Mouse (Mus musculus) heart, adult 18-20 months (tissue): ENCODE measurements around the gene Olfr1163. TPM values are rescaled to one million over a fixed set of nuclear protein-coding genes. Genes with fewer than 3 reads are reported as not detected.
"Not testable (repeated sequence)": the region's sequence is repeated elsewhere in the genome, so short reads cannot be mapped to it uniquely, and the experiment has no call there.

Source experiments
- DNase-seq, 2 experiments: peaks; one replicate each; pipeline ENCODE4 v3.0.0; 2021 to 2022; ENCODE audit warnings: mixed read lengths in 1 of 2
- long read RNA-seq, 2 experiments: library from polyadenylated mRNA; stranded (forward); transcript quantifications; one replicate each; pipeline ENCODE4 v2.0.0; 2021
- total RNA-seq, 2 experiments: library from RNA; stranded (reverse); gene quantifications; 2 replicates each; pipeline ENCODE4 v1.2.3; 2021

Olfr1163 gene
- total RNA-seq: not detected
- long read RNA-seq, experiment 1: 0 reads
- long read RNA-seq, experiment 2: 0 reads

GRCm38 (mm10) chr2:88071730-88072129, at the start of gene Olfr1163:
Olfr1163 (minus strand) TSS chr2:88071830.
- no peak for DNase-seq

DNA sequence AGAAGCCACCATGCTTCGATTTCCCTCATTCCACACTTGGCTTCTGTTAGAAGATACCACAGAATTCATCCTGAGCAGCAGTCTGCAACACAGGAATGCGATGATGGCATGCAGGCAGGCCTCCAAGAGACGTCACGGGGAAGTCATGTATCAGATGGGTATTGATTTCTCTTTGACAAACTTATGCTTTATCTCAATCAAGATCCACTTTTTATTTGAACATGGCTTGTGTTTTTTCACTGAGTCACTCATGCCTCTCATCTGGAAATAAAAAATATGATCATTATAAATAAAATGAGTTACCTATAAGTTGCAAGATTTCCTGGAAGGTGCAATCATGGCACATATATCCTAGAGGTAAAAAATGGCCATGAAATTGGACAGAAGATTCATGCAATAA, 22.2 kb upstream of the Olfr1163 start, which contains the start of gene Olfr1164:
Gene Olfr1164 (minus strand): TSS at position 101 of the 400 bp plus-strand sequence.
- no peak for DNase-seq

DNA sequence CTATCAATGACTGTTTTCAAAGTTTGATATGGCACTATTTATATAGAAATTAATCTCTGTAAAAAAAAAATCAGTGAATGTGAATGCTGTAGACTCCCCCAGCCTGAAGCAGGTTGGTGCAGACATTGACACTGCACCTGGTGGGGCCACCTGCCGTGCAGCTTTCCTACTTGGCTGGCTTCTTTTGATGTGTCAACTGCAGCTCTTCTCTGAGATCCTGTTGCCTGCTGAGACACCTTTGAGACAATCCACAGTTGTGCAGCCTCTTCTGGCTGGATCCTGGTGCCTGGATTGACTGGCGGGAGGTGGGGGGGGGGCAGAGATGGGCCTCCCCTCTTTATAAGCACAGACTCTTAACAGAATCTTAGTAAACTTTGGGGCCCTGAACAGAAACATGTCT, 8.0 kb downstream of the Olfr1163 start:
- no peak for DNase-seq

GRCm38 (mm10) chr2:88051029-88051428, 20.6 kb downstream of the Olfr1163 start, which contains the start of gene Olfr1162:
Olfr1162 (minus strand) TSS chr2:88051129.
- no peak for DNase-seq

- DNase-seq: no peak
These were observed 34.0 kb downstream of the Olfr1163 start, which contains the start of gene Olfr73 for GRCm38 (mm10) chr2:88037599-88037998. Olfr73 (minus strand) TSS chr2:88037699.

DNA sequence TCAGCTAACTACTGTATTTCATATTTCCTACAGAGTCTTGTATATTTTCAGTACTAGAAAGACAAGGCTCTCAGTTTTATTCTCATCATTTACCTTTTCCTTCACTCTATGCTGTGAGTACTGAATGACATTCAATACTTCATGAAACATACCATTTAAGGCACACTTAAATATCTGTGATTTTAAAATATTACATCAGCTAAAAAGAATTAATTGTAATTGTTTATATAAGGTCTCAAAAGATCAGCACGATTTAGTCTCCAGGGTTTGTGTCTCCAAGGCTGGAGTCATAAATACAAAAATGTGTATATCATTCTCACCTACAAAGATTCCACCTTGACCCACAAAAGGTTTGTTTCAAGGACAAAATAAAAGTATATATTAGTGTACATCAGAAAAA, 49.2 kb downstream of the Olfr1163 start, which contains the start of gene Olfr1161:
Gene Olfr1161 (plus strand): TSS at position 301 of the 400 bp plus-strand sequence.
- not testable (repeated sequence) for DNase-seq

Other genes with a start within 250 kb of the Olfr1163 start
- not detected for gene Olfr1148, start 241.3 kb downstream of the Olfr1163 start, total RNA-seq
- not detected for gene Olfr1150-ps1, start 227.8 kb downstream of the Olfr1163 start, total RNA-seq
- not detected for gene Olfr1151, start 216.0 kb downstream of the Olfr1163 start, total RNA-seq
- gene Olfr1152, start 205.3 kb downstream of the Olfr1163 start, total RNA-seq: not detected
- gene Olfr1153, start 176.9 kb downstream of the Olfr1163 start, total RNA-seq: not detected
- gene Olfr1154, start 166.7 kb downstream of the Olfr1163 start, total RNA-seq: not detected
- gene Olfr1155, start 126.7 kb downstream of the Olfr1163 start, total RNA-seq: not detected
- gene Olfr1156, start 118.7 kb downstream of the Olfr1163 start, total RNA-seq: not detected
- gene Olfr1157, start 103.5 kb downstream of the Olfr1163 start, total RNA-seq: not detected
- gene Olfr74, start 97.2 kb downstream of the Olfr1163 start, total RNA-seq: not detected
- gene Olfr1158, start 81.7 kb downstream of the Olfr1163 start, total RNA-seq: not detected
- gene Olfr1160, start 63.6 kb downstream of the Olfr1163 start, total RNA-seq: not detected
- not detected for gene Olfr1161, start 49.1 kb downstream of the Olfr1163 start, total RNA-seq
- not detected for gene Olfr73, start 34.1 kb downstream of the Olfr1163 start, total RNA-seq
- gene Olfr1162, start 20.7 kb downstream of the Olfr1163 start, total RNA-seq: not detected
- gene Olfr1164, start 22.1 kb upstream of the Olfr1163 start, total RNA-seq: not detected
- not detected for gene Olfr1166, start 56.4 kb upstream of the Olfr1163 start, total RNA-seq
- not detected for gene Olfr1167, start 83.4 kb upstream of the Olfr1163 start, total RNA-seq
- not detected for gene Olfr1168, start 110.0 kb upstream of the Olfr1163 start, total RNA-seq
- gene Olfr1170, start 156.5 kb upstream of the Olfr1163 start, total RNA-seq: not detected
- gene Olfr1173, start 208.0 kb upstream of the Olfr1163 start, total RNA-seq: not detected
- gene Olfr1174-ps, start 243.3 kb upstream of the Olfr1163 start, total RNA-seq: not detected